Mouse (Mus musculus) right cerebral cortex, postnatal 10 days (tissue): ENCODE data around the gene Trpm8.
A peak's percentile ranks its signal among the peaks of the same experiment; 100 is the strongest.

Experiments used
- DNase-seq, 2 experiments: peaks; one replicate each; pipeline ENCODE4 v3.0.0; 2021; ENCODE audit warnings: low spot score in 2 of 2

Trpm8 gene

DNA sequence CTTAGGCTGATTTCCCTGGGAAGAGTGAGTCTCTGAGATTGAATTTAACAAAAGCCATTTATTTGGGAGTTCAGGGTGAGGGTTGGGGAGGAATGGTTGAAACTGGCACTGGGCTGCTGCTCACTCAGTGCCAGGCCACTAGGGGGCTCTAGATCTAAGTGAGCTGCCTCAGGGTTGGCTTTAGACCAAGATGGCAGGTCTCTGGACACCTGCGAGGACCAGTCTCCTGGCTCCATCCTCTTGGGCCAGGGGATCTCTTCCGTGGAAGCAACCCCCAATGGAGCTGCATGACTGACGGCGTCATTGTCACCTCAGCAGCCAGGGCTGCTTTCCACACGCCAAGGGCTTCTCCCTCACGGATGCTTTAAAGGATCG lies 7.5 kb downstream of the Trpm8 start:
- DNase-seq = no peak

DNA sequence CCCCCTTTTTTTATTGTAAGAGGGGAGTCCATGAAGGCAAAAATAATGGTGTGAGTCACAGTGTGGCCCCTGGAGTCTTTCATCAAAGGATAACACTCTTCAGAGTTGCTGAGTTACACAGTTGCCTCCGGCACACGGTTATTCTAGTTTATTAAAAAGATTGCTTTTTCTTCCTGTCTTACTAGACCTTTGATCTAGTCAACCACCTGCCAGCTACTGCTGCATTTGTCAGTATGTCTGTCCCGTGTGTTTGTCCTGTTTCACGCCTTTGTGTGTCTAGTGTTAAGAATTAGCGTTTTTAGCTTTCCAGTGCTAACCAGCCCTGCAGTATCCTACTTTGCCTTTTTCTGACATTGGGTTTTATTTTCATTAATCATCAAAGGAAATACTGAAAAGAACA lies 8.2 kb downstream of the Trpm8 start:
- no peak for DNase-seq

DNA sequence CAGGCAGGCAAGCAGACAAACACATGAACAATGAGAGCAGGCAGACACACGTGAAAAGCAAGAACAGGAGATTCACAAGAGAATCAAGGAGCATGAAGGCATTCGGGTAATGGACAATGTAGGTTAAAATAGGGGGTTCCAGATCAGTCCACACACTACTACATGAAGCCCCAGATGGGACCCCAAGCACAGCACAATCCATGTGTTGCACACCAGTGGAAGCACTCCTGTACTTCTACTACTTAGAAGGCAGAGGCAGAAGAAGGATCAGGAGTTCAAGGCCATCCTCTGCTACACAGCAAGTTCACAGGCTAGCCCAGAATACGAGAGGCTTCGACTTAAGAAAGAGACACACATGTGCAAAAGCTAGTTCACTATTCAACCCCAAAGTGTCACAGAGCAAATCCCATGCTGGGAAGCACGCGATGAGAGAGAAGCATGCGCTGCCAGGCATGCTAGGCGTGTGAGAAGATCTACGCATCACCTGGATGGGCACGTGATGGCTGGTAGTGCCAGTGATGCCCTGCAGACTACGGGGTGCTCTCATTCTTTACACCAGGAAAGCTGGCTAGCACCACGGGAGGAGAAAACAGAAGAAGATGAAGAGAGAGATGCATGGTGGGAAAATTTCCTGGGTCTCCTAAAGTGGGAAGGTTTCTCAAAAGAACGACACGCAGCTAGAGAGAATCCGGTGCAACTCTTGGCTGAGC lies 8.8 kb downstream of the Trpm8 start:
- DNase-seq = peak in 1 of 2 experiments; percentile 31

GRCm38 (mm10) chr1:88286887-88287696 lies 9.6 kb downstream of the Trpm8 start:
- peak in 1 of 2 experiments; percentile 25 for DNase-seq

- peak in 1 of 2 experiments; percentile 79 for DNase-seq
These were observed 10.2 kb downstream of the Trpm8 start for GRCm38 (mm10) chr1:88287697-88287980.

- DNase-seq = peak in 1 of 2 experiments; percentile 19
These were observed 10.8 kb downstream of the Trpm8 start for GRCm38 (mm10) chr1:88288056-88288788.

DNA sequence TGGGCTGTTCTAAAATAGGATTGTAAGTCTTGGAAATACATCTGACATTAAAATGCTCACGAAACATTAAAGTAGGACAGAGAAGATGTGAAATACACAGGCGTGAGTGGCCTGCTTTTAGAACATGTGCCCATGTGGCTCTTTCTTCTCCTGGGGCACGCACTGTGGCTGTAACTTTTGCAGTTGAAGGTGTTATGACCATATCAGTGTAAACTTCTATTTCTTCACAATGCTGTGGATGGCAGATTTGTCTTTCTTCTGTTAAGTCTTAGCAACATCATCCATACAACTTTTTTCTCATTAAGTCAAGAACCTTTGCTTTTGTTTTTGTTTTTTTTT lies 11.3 kb downstream of the Trpm8 start:
- peak in 1 of 2 experiments; percentile 20 for DNase-seq

DNA sequence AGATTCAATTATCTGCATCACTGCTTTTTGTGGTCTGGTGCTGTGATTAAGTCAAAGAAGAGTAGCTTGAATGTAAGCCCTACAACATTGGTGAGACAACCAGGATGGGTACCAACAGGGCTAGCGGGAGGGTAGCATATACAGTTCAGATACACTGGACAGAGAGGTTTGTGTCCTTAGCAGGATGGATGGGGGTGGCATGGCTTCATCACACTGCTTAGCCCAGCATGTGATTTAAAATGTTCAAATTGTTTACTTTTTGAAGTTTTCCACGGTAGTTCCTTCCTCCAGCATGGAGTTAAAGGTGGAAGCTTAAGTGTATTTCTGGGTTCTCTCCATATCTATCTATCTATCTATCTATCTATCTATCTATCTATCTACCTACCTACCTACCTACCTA lies 11.7 kb downstream of the Trpm8 start:
- no peak for DNase-seq

GRCm38 (mm10) chr1:88289917-88290316 lies 12.5 kb downstream of the Trpm8 start:
- peak in 1 of 2 experiments; percentile 70 for DNase-seq

DNA sequence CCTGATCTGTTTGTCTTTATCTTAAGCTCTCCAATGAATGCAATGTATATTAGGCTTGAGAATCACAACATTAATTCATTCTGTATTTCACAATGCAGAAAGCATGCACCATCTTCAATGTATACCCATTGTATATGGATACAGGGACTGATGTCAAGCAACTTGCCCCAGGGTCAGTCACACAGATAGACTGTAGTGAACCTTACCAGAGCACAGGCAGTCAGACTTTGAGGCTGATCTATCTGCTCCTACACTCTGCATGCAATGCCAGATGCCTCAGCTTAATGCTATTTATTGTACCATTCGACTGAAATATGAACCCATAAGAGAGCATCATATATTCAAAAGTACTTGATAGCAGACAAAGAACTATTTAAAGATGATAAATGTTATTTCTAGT lies 13.1 kb downstream of the Trpm8 start:
- no peak for DNase-seq

- DNase-seq = no peak
These were observed 14.0 kb downstream of the Trpm8 start for GRCm38 (mm10) chr1:88291409-88292005.

GRCm38 (mm10) chr1:88292057-88292456 lies 14.6 kb downstream of the Trpm8 start:
- DNase-seq = no peak

DNA sequence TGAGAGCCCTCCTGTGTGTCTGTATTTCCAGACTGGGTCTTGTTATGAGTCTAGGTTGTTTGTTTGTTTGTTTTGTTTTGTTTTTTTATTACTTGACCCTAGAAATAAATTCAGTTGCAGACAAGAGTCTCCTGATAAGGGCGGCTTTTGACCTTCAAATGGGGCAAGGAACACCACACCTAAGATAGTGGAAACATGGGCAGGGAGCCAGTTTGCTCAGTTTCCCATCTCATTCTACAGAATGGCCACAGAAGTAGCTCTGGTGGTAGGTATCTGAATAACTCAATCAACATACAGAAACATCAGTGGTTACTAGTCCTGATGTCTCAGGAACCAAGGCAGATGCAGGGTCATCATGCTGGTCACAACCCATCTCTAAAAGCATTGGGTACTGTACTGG lies 17.2 kb downstream of the Trpm8 start:
- no peak for DNase-seq

- no peak for DNase-seq
These were observed 18.9 kb downstream of the Trpm8 start for GRCm38 (mm10) chr1:88296171-88296920.

DNA sequence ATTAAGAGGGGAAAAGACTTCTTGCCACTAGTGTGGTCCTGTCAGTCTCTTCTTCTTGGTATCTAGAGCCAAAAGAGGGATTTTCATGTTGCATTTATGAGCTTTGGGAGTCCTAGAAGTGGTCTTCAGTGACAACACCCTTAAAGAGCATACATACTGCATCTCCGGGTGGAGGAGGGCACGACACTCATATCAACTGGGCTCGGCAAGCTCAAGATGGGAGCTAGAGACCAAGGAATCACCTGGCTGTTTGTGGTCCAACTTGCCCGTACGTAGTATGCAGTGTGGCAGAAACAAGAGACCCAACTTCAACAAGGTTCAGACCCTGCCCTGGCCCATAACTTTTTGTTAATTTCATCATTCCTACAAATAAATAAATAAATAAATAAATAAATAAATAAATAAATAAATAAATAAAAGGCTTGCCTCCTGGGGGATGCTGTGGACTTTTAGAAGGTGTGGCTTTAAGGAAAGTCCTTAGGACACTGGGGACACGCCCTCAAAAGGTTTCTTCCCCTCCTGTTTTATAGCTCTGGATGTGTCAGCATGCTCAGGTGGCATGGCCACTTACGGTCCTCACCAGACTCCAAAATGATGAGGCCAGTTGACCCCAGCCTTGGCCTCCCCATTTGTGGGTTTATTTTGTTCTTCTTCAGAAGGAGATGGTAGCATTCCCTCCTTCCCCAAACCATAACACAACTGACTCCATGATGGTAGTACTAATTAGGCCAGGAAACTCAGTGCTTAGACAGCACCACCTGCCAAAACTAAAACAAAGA lies 20.2 kb downstream of the Trpm8 start:
- DNase-seq = no peak

DNA sequence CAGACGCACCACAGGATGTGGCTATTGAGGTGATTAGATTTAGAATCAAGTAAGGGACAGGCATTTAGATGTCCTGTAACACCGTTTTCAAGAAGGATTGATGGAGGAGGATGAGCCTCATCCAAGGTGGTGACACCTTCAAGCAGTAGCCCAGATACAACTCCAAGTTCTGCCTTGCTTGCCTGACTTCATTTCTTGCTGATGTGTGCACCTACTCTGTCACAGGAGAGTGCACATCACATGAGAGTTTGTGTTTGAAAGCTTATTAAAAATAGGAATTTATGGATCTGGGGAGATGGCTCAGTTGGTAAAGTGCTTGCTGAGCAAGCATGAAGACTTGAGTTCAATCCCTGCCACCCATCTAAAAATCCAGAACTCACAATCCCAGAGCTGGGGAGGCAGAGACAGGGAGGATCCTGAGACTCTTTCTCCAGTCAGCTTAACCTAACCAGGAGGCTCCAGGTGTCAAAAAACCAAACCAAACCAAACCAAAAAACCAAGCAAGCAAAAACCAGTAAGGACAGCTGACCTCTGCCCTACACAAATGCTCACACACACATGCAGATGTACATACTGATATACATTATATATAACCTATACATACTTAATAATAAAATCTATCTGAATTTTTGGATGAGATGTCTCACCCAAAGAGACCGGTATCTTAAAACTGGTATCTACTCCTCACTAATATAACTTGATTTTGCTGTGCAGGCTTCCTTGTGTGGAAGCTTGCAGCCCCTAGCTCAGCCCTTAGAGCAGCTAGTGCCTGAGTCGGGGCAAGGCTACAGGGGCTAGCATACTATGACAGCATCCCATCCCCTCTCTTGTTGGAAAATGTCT lies 21.4 kb downstream of the Trpm8 start:
- DNase-seq = no peak

DNA sequence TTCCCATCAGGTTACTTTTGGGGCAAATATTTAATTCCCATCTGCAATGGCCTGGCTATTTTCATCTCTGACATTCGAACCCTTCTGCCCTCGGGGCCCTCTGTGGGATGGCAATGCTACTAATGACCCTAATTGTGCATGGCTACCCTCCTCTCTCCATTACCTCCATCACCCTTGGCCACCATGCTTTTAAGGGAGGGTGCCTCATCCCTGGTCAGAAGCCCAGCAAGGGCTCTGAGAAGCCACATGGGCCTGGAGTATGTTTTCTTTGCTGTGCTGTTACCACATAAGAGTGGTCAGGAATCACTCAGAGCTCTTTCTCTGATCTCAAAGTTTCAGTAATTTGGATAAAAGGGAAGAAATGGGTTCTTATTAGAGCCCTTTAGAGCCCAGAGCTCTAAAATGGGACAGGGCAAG lies 22.1 kb downstream of the Trpm8 start:
- no peak for DNase-seq

- DNase-seq = no peak
These were observed 23.0 kb downstream of the Trpm8 start for GRCm38 (mm10) chr1:88300301-88301050.
